Mouse (Mus musculus) hindbrain, postnatal 0 days (tissue): ENCODE results near the gene Btrc. TPM values are rescaled to one million over a fixed set of nuclear protein-coding genes. Genes with fewer than 3 reads are reported as not detected.

Experiments
- ATAC-seq: fragments of 200-750 bp; cut with Nextera tagmentation; 2 replicates; pipeline ENCODE4 v1.8.0; 2017; ENCODE audit warnings: mild to moderate bottlenecking, moderate TSS enrichment, moderate library complexity
- DNase-seq: peaks from one replicate; pipeline ENCODE4 v3.0.0-alpha.2; 2015; ENCODE audit warnings: low spot score
- H3K27ac ChIP-seq: fragments of 300-500 bp; sonication (generic); 2 replicates; pipeline ENCODE4 v1.5.1; 2014; ENCODE audit warnings: mild to moderate bottlenecking
- H3K27me3 ChIP-seq: fragments of 300-500 bp; sonication (generic); 2 replicates; pipeline ENCODE4 v1.6.1; 2014; ENCODE audit warnings: low read length, mixed read lengths; ENCODE audit not compliant: insufficient read depth
- H3K36me3 ChIP-seq: fragments of 300-500 bp; sonication (generic); 2 replicates; pipeline ENCODE4 v1.6.1; 2014; ENCODE audit warnings: low read length, mixed read lengths; ENCODE audit not compliant: insufficient read depth
- H3K4me1 ChIP-seq: fragments of 300-500 bp; sonication (generic); 2 replicates; pipeline ENCODE4 v1.6.1; 2014; ENCODE audit warnings: antibody characterized with exemption, low read length, mixed read lengths; ENCODE audit not compliant: insufficient read depth
- H3K4me2 ChIP-seq: fragments of 300-500 bp; sonication (generic); 2 replicates; pipeline ENCODE4 v1.6.1; 2014; ENCODE audit warnings: low read depth, mild to moderate bottlenecking, low read length, moderate library complexity, mixed read lengths
- H3K4me3 ChIP-seq: fragments of 300-500 bp; sonication (generic); 2 replicates; pipeline ENCODE4 v1.5.1; 2014; ENCODE audit warnings: low read length
- H3K9ac ChIP-seq: fragments of 300-500 bp; sonication (generic); replicated peaks from 2 replicates; pipeline ENCODE4 v1.6.1; 2014; ENCODE audit warnings: mild to moderate bottlenecking, low read length, moderate library complexity, mixed read lengths
- H3K9me3 ChIP-seq: fragments of 300-500 bp; sonication (generic); 2 replicates; pipeline ENCODE4 v1.6.1; 2016; ENCODE audit warnings: low read length, mixed read lengths
- CTCF ChIP-seq: IDR thresholded peaks from 2 replicates; pipeline ENCODE4 v1.5.1; 2016; ENCODE audit warnings: antibody characterized with exemption, control low read depth, low read depth
- WGBS: fragments of 180-500 bp; shearing (Covaris S2); extraction: QIAGEN DNeasy Blood & Tissue Kit; methylation state at CpG from one replicate; pipeline ENCODE4 v1.1.7; 2014; 5-methylcytosine and 5-hydroxymethylcytosine counted together
- polyA plus RNA-seq: library from polyadenylated mRNA; unstranded; fragments of >200 nt; fragmentation: Nextera tagmentation; extraction: Ambion mirVana; gene quantifications from 2 replicates; pipeline ENCODE4 v1.2.1, GENCODE M21; 2015
- total RNA-seq: library from RNA; depleted of rRNA; stranded (reverse); fragments of >200 nt; gene quantifications from 2 replicates; pipeline ENCODE4 v1.2.3, GENCODE M21; 2014

Gene Btrc
- total and polyA plus RNA-seq, 2 experiments from 2014 or later, result 47.9 to 55.3 TPM

DNA sequence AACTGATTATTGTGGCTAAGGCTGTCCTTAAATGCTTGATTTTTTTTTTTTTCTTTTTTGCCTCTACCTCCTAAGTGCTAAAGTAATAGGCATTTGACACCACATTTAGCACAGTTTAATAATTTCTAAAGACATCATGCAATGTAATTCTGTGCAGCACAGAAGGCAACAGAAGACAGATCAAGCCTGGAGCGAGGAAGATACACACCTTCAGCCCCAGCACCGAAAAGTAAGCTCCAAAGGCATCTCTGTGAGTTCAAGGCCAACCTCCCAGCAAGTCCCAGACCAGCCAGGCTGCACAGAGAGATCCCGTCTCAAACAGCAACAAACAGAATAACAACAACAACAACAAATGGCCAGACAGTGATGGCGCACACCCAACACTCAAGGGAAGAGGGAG is 73.6 kb downstream of the Btrc start:
- H3K4me1 ChIP-seq, result no peaks in the 10 kb centered on the region
- H3K9ac ChIP-seq, result no peak overlapping the region
- DNase-seq (no peak), ATAC-seq (no peak)
- WGBS, result 88% methylated on average over 4 of the region's 4 CpGs
- H3K4me2 ChIP-seq, result no peak overlapping the region
- H3K27me3 ChIP-seq, result no peaks in the 10 kb centered on the region
- no peak overlapping the region for H3K27ac ChIP-seq
- H3K36me3 ChIP-seq, result no peaks in the 10 kb centered on the region
- no peak overlapping the region for H3K4me3 ChIP-seq
- H3K9me3 ChIP-seq, result no peaks in the 10 kb centered on the region
- TF ChIP-seq CTCF, result no peak

DNA sequence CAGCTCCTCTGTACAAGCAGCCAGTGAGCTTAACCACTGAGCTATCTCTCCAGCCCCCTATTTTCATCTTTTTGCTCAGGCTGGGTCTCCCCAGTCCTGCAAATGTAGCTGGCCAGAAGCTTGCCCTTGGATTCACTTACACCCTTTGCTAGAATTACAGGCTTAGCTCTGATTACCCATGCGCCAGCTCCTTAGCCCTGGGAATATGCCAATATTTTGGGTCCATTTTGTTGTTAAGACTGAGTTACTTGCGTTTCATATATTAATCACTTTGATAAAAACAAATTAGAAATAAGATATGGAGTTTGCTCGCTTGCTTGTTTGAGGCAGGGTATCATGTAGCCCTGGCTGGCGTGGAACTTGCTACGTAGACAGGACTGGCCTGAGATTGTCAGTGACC is 74.7 kb downstream of the Btrc start:
- Histone ChIP-seq H3K4me2 (no peak overlapping the region), H3K9me3 (no peaks in the 10 kb centered on the region), H3K36me3 (no peaks in the 10 kb centered on the region), H3K27me3 (no peaks in the 10 kb centered on the region), H3K4me1 (no peaks in the 10 kb centered on the region), H3K9ac (no peak overlapping the region), H3K4me3 (no peak overlapping the region), H3K27ac (no peak overlapping the region)
- DNase-seq (no peak), ATAC-seq (no peak)
- WGBS, result 96% methylated on average over 5 of the region's 5 CpGs
- no peak for TF ChIP-seq CTCF

DNA sequence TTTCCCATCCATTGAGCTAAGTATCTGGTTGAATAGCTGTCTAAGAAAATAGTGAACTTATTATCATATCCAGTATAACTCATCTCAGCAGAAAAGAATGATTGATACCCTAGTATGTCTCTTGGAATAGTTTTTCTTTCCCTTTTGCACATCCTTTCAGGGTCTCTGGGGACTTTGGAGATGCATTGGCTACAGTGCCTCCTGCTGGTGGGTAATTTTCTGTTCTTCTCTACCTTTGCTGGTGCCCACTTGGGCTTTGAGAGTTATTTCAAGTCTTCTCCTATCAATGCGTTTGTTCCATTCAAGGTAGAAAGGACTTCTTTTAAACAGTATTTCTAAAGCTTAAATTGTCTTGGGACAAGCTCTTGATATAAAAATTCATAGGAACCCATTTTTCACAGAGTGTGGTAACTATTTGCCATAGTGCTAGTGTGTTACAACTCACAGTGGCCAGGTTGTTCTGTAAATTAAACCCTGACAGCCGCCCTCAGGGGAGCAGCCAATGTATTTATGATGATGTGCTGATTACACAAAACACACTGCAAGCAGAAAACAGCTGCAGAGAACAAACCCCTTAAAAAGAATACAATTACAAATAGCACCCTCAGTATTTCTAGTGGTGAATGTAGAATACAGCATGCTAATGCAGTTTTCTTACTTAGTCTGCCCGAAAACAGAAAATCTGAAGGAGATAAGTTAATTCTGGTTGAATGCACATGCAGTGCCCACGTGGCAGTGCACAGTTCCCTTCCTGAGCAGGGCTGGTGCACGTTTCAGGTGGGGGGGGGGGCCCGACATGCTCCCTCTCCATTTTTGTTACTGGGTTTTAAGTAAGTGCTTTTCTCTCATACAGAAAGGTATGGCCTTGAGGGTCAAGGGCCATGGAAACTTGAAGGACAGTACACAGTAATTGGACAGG is 75.7 kb downstream of the Btrc start:
- Histone ChIP-seq H3K27me3 (no peaks in the 10 kb centered on the region), H3K4me2 (no peak overlapping the region), H3K9me3 (no peaks in the 10 kb centered on the region), H3K36me3 (no peaks in the 10 kb centered on the region), H3K4me3 (no peak overlapping the region), H3K4me1 (no peaks in the 10 kb centered on the region), H3K9ac (no peak overlapping the region), H3K27ac (no peak overlapping the region)
- ATAC-seq, result no peak
- 52% methylated on average over 6 of the region's 6 CpGs for WGBS
- peak; percentile 45 for TF ChIP-seq CTCF
- DNase-seq, result no peak

GRCm38 (mm10) chr19:45440554-45441175 is 77.1 kb downstream of the Btrc start:
- Histone ChIP-seq H3K9ac (no peak overlapping the region), H3K36me3 (no peaks in the 10 kb centered on the region), H3K9me3 (no peaks in the 10 kb centered on the region), H3K4me3 (no peak overlapping the region), H3K27ac (no peak overlapping the region), H3K4me2 (no peak overlapping the region), H3K27me3 (no peaks in the 10 kb centered on the region), H3K4me1 (no peaks in the 10 kb centered on the region)
- DNase-seq, result no peak
- WGBS, result 45% methylated on average over 10 of the region's 10 CpGs
- ATAC-seq, result no peak
- no peak for TF ChIP-seq CTCF

DNA sequence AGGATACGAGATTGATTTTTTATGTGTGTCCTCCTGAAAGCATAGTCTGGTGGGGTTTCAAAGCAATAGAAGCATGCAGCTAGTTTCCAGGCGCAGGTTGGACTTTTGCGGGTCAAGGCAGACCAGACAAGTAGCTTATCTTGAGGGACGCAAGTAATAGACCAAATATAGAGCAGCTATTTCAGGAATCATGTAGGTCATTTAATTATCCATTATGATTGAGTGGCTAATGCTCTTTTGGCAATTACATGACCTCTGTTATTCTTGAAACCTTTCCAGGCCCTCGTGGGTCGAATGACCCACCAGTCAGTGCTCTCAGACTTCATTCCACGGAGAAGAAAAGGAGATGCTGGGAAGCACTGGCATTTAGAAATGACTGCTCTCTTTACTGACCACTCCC is 78.2 kb downstream of the Btrc start:
- no peak overlapping the region for H3K4me2 ChIP-seq
- 0 out of 2 replicates have a peak, but pooled peaks cover 4% of the 10 kb centered on the region for H3K4me1 ChIP-seq
- DNase-seq (no peak), ATAC-seq (no peak)
- TF ChIP-seq CTCF, result no peak
- no peak overlapping the region for H3K4me3 ChIP-seq
- H3K9me3 ChIP-seq, result no peaks in the 10 kb centered on the region
- H3K27me3 ChIP-seq, result no peaks in the 10 kb centered on the region
- H3K9ac ChIP-seq, result no peak overlapping the region
- WGBS, result 45% methylated on average over 7 of the region's 7 CpGs
- no peaks in the 10 kb centered on the region for H3K36me3 ChIP-seq
- H3K27ac ChIP-seq, result no peak overlapping the region

- no peak overlapping the region for H3K9ac ChIP-seq
- WGBS, result 65% methylated on average over 6 of the region's 6 CpGs
- H3K9me3 ChIP-seq, result no peaks in the 10 kb centered on the region
- peaks cover 14% of the 10 kb centered on the region for H3K4me1 ChIP-seq
- no peak overlapping the region for H3K4me2 ChIP-seq
- H3K36me3 ChIP-seq, result no peaks in the 10 kb centered on the region
- no peak for DNase-seq
- no peak overlapping the region for H3K4me3 ChIP-seq
- H3K27ac ChIP-seq, result no peak overlapping the region
- ATAC-seq, result no peak
- no peak for TF ChIP-seq CTCF
- no peaks in the 10 kb centered on the region for H3K27me3 ChIP-seq
These were observed 81.9 kb downstream of the Btrc start for GRCm38 (mm10) chr19:45445253-45445933.
